Mouse (Mus musculus): ENCODE results near the gene Frmd5. TPM values are rescaled to one million over a fixed set of nuclear protein-coding genes. Genes with fewer than 3 reads are reported as not detected.

Gene Frmd5
- polyA plus RNA-seq, 1 experiment = 8.8 TPM

DNA sequence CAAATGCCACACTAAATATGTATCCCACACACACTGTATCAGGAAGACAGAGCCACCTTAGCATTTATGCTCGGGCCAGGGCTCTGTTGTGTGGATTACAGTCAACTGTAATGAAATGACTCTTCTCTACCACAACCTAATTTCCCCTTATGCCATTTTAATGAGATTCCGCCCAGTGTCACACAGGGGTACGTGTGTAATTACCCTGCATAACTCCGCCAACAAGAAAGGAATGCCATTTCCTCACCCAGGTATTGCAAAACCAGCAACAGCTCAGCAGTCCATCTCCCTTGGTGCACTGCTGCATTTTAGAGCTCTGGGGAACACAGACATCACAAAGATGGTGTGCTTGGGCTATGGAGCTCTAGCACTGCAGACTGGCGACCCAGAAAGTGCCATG lies 194.8 kb downstream of the Frmd5 start:
- Histone ChIP-seq H3K27ac (ENCODE audit: control insufficient read depth, insufficient read depth, low read length) (no peak overlapping the region), H3K27me3 (ENCODE audit: control insufficient read depth, insufficient read depth, low read length) (no peaks in the 10 kb centered on the region), H3K36me3 (ENCODE audit: control insufficient read depth, insufficient read depth, low read length) (no peaks in the 10 kb centered on the region), H3K4me1 (replicated peaks; ENCODE audit: control insufficient read depth, insufficient read depth, low read length) (no peaks in the 10 kb centered on the region), H3K4me3 (ENCODE audit: control insufficient read depth, insufficient read depth, low read length) (no peak overlapping the region)
- DNase-seq = no peak
- TF ChIP-seq CTCF (IDR thresholded peaks at IDR 0.05; ENCODE audit: borderline replicate concordance, control insufficient read depth, extremely low read depth, insufficient read depth, low read length, poor library complexity) (no peak), POLR2A (IDR thresholded peaks at IDR 0.05; ENCODE audit: control insufficient read depth, extremely low read depth, insufficient read depth, low read length, poor library complexity) (no peak)
- 86% methylated on average over 5 of the region's 5 CpGs for WGBS

DNA sequence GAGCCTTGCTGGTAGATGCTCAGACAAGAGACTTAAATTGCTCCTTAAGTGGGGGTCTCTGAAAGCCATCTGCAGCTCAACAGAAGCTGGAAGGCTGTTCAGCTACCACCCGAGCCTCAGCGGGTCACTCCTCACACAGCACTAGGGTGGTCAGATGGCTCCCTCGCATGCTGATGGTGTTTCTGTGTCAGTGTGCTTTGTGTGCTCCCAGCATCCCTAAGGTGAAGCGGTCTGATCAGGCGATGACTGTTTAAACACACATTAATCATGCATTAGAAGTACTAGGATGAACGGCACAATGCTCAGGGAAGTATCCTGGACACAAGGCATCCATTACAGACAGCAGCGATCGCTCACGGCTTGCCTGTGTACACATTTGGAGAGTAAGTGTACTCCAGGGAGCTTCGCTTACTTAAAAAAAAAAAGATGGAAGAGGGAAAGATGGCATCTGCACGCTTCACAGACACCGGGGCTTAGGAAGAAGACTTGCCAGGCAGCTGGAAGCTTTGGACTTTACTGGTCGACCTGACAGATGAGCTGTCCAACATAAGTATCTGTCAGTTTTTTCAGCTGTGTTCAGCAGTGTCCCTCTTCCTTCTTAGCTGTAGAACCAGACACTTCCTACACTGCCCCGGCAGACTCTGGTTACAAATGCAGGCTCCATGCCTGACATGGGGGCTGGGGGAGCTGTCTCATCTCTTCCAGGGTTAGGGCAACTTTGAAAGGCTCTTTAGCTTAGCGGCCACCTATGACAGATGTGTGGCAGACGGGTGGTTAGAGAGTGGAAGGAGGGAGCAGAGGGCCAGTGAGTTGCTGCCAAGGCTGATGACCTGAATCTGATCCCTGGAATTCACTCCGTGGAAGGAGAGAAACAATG lies 196.6 kb downstream of the Frmd5 start:
- Histone ChIP-seq H3K27ac (ENCODE audit: control insufficient read depth, insufficient read depth, low read length) (no peak overlapping the region), H3K4me1 (replicated peaks; ENCODE audit: control insufficient read depth, insufficient read depth, low read length) (no peaks in the 10 kb centered on the region), H3K36me3 (ENCODE audit: control insufficient read depth, insufficient read depth, low read length) (no peaks in the 10 kb centered on the region), H3K4me3 (ENCODE audit: control insufficient read depth, insufficient read depth, low read length) (no peak overlapping the region), H3K27me3 (ENCODE audit: control insufficient read depth, insufficient read depth, low read length) (no peaks in the 10 kb centered on the region)
- no peak for DNase-seq
- 78% methylated on average over 17 of the region's 17 CpGs for WGBS
- TF ChIP-seq CTCF (IDR thresholded peaks at IDR 0.05; ENCODE audit: borderline replicate concordance, control insufficient read depth, extremely low read depth, insufficient read depth, low read length, poor library complexity) = no peak
- TF ChIP-seq POLR2A (IDR thresholded peaks at IDR 0.05; ENCODE audit: control insufficient read depth, extremely low read depth, insufficient read depth, low read length, poor library complexity) = no peak

DNA sequence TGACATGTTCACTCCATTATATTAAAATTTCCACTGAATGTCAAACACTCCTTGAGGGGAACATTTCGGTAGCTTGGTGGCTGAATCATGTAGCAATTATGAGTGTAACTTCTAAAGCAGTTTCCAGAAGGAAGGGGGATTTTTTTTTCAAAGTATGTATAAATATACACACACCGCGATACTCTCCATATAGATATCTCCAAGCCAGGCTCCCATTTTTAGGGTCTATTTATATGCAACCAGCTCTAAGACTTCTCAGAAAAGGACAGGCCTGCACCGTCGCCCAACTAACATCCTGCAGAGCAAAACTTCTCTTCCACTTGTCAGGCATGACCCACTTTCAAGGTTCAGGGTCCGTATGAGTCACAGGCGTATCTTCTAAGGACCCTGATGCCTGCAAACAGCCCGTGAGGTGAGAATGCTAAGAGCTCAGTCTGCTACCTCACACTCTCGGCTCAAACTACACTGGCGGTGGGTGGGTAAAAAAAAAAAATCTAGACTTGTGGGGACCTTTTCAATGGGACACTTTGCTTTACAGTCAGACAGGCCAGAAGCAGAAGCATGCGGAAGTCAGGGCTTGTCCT lies 197.7 kb downstream of the Frmd5 start:
- WGBS = 93% methylated on average over 11 of the region's 11 CpGs
- DNase-seq = no peak
- Histone ChIP-seq H3K27ac (ENCODE audit: control insufficient read depth, insufficient read depth, low read length) (no peak overlapping the region), H3K4me1 (replicated peaks; ENCODE audit: control insufficient read depth, insufficient read depth, low read length) (no peaks in the 10 kb centered on the region), H3K36me3 (ENCODE audit: control insufficient read depth, insufficient read depth, low read length) (no peaks in the 10 kb centered on the region), H3K4me3 (ENCODE audit: control insufficient read depth, insufficient read depth, low read length) (no peak overlapping the region), H3K27me3 (ENCODE audit: control insufficient read depth, insufficient read depth, low read length) (no peaks in the 10 kb centered on the region)
- TF ChIP-seq POLR2A (IDR thresholded peaks at IDR 0.05; ENCODE audit: control insufficient read depth, extremely low read depth, insufficient read depth, low read length, poor library complexity) = no peak
- TF ChIP-seq CTCF (IDR thresholded peaks at IDR 0.05; ENCODE audit: borderline replicate concordance, control insufficient read depth, extremely low read depth, insufficient read depth, low read length, poor library complexity) = no peak

DNA sequence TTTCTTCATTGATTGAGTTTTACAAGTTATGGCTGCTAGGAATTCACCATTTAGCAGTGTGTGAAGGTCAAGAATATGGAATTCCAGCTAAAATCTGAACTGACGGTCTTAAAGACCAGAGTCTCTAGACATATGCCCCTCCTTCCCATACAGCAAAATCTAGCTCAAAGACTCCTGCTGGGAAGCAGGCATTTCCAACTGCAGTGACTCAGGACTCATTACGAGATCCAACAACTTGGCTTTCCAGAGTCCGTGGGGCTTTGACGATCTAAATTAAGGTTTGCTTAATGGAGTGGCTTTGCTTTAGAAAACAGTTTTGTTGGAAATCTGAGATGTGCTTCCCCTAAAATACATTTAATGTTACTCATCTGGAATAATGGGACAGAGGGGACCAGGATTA lies 204.5 kb downstream of the Frmd5 start:
- no peak overlapping the region for H3K27ac ChIP-seq (ENCODE audit: control insufficient read depth, insufficient read depth, low read length)
- no peak for TF ChIP-seq CTCF (IDR thresholded peaks at IDR 0.05; ENCODE audit: borderline replicate concordance, control insufficient read depth, extremely low read depth, insufficient read depth, low read length, poor library complexity)
- TF ChIP-seq POLR2A (IDR thresholded peaks at IDR 0.05; ENCODE audit: control insufficient read depth, extremely low read depth, insufficient read depth, low read length, poor library complexity) = no peak
- H3K36me3 ChIP-seq (ENCODE audit: control insufficient read depth, insufficient read depth, low read length) = no peaks in the 10 kb centered on the region
- no peaks in the 10 kb centered on the region for H3K4me1 ChIP-seq (replicated peaks; ENCODE audit: control insufficient read depth, insufficient read depth, low read length)
- no peak for DNase-seq
- no peak overlapping the region for H3K4me3 ChIP-seq (ENCODE audit: control insufficient read depth, insufficient read depth, low read length)
- 96% methylated on average over 4 of the region's 4 CpGs for WGBS
- no peaks in the 10 kb centered on the region for H3K27me3 ChIP-seq (ENCODE audit: control insufficient read depth, insufficient read depth, low read length)

DNA sequence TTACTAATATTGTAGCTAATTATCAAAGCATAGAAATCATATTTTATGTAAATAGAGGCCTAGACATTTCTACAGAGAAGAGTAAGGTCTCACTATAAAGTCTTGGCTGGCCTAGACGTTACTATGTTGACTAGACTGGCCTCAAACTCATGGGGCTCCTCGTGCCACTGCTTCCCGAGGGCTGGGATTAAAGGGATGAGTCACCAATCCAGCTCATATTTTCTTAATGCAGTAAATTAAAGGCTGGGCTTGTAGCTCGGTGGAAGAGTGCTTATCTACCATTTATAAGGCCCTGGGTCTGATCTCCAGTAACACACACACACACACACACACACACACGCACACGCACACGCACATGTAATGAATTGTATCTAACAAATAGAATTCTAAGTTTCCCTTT lies 205.3 kb downstream of the Frmd5 start:
- no peaks in the 10 kb centered on the region for H3K36me3 ChIP-seq (ENCODE audit: control insufficient read depth, insufficient read depth, low read length)
- no peaks in the 10 kb centered on the region for H3K27me3 ChIP-seq (ENCODE audit: control insufficient read depth, insufficient read depth, low read length)
- no peak for DNase-seq
- TF ChIP-seq CTCF (IDR thresholded peaks at IDR 0.05; ENCODE audit: borderline replicate concordance, control insufficient read depth, extremely low read depth, insufficient read depth, low read length, poor library complexity) (no peak), POLR2A (IDR thresholded peaks at IDR 0.05; ENCODE audit: control insufficient read depth, extremely low read depth, insufficient read depth, low read length, poor library complexity) (no peak)
- H3K4me1 ChIP-seq (replicated peaks; ENCODE audit: control insufficient read depth, insufficient read depth, low read length) = no peaks in the 10 kb centered on the region
- WGBS = 86% methylated on average over 7 of the region's 7 CpGs
- H3K4me3 ChIP-seq (ENCODE audit: control insufficient read depth, insufficient read depth, low read length) = no peak overlapping the region
- H3K27ac ChIP-seq (ENCODE audit: control insufficient read depth, insufficient read depth, low read length) = no peak overlapping the region

DNA sequence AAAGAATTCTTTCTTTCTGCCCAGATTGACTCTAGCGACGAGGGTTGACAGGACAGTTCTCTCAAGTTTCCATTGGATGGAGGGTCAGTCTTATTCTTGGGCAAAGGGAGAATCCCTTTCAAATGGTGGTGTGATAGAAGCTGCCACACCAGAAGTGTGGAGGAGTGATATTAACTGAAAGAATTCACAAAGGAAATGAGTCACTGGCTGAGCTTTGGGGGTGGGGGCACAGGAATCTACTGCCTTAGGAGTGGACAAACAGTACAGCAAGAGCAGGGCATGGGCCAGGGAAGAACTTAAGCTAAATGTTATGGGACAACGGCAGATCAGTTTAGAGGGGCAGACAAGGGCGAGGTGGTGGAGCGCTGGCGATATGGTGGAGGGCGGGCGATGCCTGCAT lies 206.2 kb downstream of the Frmd5 start:
- no peak for TF ChIP-seq CTCF (IDR thresholded peaks at IDR 0.05; ENCODE audit: borderline replicate concordance, control insufficient read depth, extremely low read depth, insufficient read depth, low read length, poor library complexity)
- Histone ChIP-seq H3K27ac (ENCODE audit: control insufficient read depth, insufficient read depth, low read length) (no peak overlapping the region), H3K4me1 (replicated peaks; ENCODE audit: control insufficient read depth, insufficient read depth, low read length) (no peaks in the 10 kb centered on the region), H3K36me3 (ENCODE audit: control insufficient read depth, insufficient read depth, low read length) (no peaks in the 10 kb centered on the region), H3K4me3 (ENCODE audit: control insufficient read depth, insufficient read depth, low read length) (no peak overlapping the region), H3K27me3 (ENCODE audit: control insufficient read depth, insufficient read depth, low read length) (no peaks in the 10 kb centered on the region)
- WGBS = 91% methylated on average over 8 of the region's 8 CpGs
- DNase-seq = no peak

Measured in thymus, adult 2 months (tissue).